27 mouse cellular contexts compared by ENCODE assay signal in the genomic region with DNA sequence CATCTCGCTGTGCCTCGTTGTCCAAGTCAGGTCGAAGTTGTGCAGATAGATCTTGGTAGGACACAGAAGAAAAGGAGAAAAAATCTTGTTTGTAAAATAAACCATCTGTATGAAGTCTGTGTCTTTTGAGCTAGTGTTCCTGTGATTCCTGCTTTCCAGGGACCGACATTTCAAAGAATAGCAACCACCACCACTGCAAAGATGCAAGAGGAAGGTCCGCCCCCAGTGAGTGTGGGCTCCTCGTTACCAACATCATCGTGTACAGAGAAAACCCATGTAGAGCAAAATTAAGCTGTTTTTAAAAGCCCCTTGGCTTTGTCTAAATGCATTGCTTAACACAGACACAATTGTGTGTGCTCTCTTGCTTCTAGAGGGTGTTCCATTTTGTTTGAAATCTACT.
DNase-seq lines count a peak whose midpoint lies in the region; ATAC-seq and TF ChIP-seq lines count a peak whose summit lies in the region.
"Had no signal": no experiment of that assay in that cellular context is flagged by ENCODE, and none has a peak within 500 bp of the region (broad histone marks: within the 10 kb centered on the region; RNA-seq: fewer than 3 reads in every experiment).

No protein-coding gene starts in this region.

- H3K4me3 ChIP-seq in left cerebral cortex, adult 2 months = no peak overlapping the region
- H3K4me3 ChIP-seq: embryonic facial prominence, embryonic 13.5 days; embryonic facial prominence, embryonic 15.5 days; erythroblast, embryonic 14.5 days; forebrain, embryonic 10.5 days; forebrain, embryonic 12.5 days had no signal

- ATAC-seq in frontal cortex, adult (ENCODE audit: low TSS enrichment) = peak; percentile 97
- ATAC-seq: activated CD4-positive, CD25-positive, alpha-beta regulatory T cell, adult 4 months; CD4-positive, CD25-positive, alpha-beta regulatory T cell, adult 4 months; forebrain, embryonic 14.5 days; forebrain, embryonic 16.5 days; Patski had no signal

- intact Hi-C loops in left cerebral cortex, adult 2 months (cut with DNase I) = no loop called here
- intact Hi-C loops in left cerebral cortex, postnatal 14 days (cut with DNase I) = loop anchor here (10.0 kb wide), 1 partner anchor 476 kb away; no protein-coding TSS in a partner anchor
- intact Hi-C loops in gastrocnemius, postnatal 14 days (cut with DNase I; ENCODE audit: low total_unique reads) = no loop called here

- peak overlapping the region; percentile 63 for H3K27ac ChIP-seq in left cerebral cortex, adult 2 months
- H3K27ac ChIP-seq: embryonic facial prominence, embryonic 13.5 days; embryonic facial prominence, embryonic 15.5 days; forebrain, embryonic 10.5 days; forebrain, embryonic 12.5 days had no signal

- DNase-seq in frontal cortex, postnatal 10 days (ENCODE audit: low spot score in 2 of 2) = no peak
- no peak for DNase-seq in left cerebral cortex, adult 2 months (ENCODE audit: extremely low spot score in 1 of 2, low spot score in 2 of 2)
- DNase-seq in left cerebral cortex, postnatal 14 days (ENCODE audit: low spot score in 2 of 2) = no peak
- DNase-seq in right cerebral cortex, adult 2 months (ENCODE audit: low spot score in 2 of 2) = peak; percentile 34 to 49
- DNase-seq in right cerebral cortex, postnatal 10 days (ENCODE audit: low spot score in 2 of 2) = no peak
- DNase-seq in telencephalon, adult 2 months (ENCODE audit: low read depth, low spot score) = peak; percentile 76
- DNase-seq in gastrocnemius, postnatal 14 days = no peak
- DNase-seq: adrenal gland, adult 8-10 months; adrenal gland, postnatal 25 days; B cell, adult 2 months; cerebellum, adult 11-12 months; cerebellum, adult 2 months; cerebellum, adult 9-10 months; cerebellum, postnatal 10 days; cerebellum, postnatal 25 days; embryo, embryonic 11 days had no signal

- no peak for TF ChIP-seq CTCF in left cerebral cortex, adult 2 months (IDR thresholded peaks at IDR 0.05)

Comparison
In these comparisons a context has a peak if more than half of its experiments do, and no peak if none do; other contexts are left out.
1. DNase-seq: peak in right cerebral cortex, adult 2 months (2 of 2) and telencephalon, adult 2 months (single experiment); none in frontal cortex, postnatal 10 days (0 of 2), left cerebral cortex, adult 2 months (0 of 2), left cerebral cortex, postnatal 14 days (0 of 2), right cerebral cortex, postnatal 10 days (0 of 2) and gastrocnemius, postnatal 14 days (single experiment).